Mouse (Mus musculus): ENCODE measurements around the gene Sgta. TPM values are rescaled to one million over a fixed set of nuclear protein-coding genes. Genes with fewer than 3 reads are reported as not detected.
A peak's percentile ranks its signal among the peaks of the same experiment; 100 is the strongest.

The Sgta gene
- polyA plus RNA-seq, 1 experiment from 2014 or later = 285 TPM

- no peaks in the 10 kb centered on the region for H3K9me3 ChIP-seq
- peaks cover 12% of the 10 kb centered on the region for H3K4me1 ChIP-seq
- no peaks in the 10 kb centered on the region for H3K36me3 ChIP-seq (replicated peaks)
- no peaks in the 10 kb centered on the region for H3K27me3 ChIP-seq (ENCODE audit: poor library complexity, severe bottlenecking)
- 93% methylated on average over 7 of the region's 7 CpGs for WGBS
- no peak for DNase-seq (ENCODE audit: extremely low spot score, low spot score)
- no peak overlapping the region for H3K4me3 ChIP-seq
- no peak overlapping the region for H3K27ac ChIP-seq
These were observed 53.8 kb downstream of the Sgta start for GRCm38 (mm10) chr10:81006005-81006677.

- H3K27ac ChIP-seq = no peak overlapping the region
- DNase-seq (ENCODE audit: extremely low spot score, low spot score) = no peak
- no peak overlapping the region for H3K4me3 ChIP-seq
- H3K4me1 ChIP-seq = peaks cover 41% of the 10 kb centered on the region
- peaks cover 19% of the 10 kb centered on the region for H3K27me3 ChIP-seq (ENCODE audit: poor library complexity, severe bottlenecking)
- WGBS = 62% methylated on average over 10 of the region's 10 CpGs
- H3K9me3 ChIP-seq = no peaks in the 10 kb centered on the region
- H3K36me3 ChIP-seq (replicated peaks) = no peaks in the 10 kb centered on the region
These were observed 58.8 kb downstream of the Sgta start for GRCm38 (mm10) chr10:81001161-81001560.

DNA sequence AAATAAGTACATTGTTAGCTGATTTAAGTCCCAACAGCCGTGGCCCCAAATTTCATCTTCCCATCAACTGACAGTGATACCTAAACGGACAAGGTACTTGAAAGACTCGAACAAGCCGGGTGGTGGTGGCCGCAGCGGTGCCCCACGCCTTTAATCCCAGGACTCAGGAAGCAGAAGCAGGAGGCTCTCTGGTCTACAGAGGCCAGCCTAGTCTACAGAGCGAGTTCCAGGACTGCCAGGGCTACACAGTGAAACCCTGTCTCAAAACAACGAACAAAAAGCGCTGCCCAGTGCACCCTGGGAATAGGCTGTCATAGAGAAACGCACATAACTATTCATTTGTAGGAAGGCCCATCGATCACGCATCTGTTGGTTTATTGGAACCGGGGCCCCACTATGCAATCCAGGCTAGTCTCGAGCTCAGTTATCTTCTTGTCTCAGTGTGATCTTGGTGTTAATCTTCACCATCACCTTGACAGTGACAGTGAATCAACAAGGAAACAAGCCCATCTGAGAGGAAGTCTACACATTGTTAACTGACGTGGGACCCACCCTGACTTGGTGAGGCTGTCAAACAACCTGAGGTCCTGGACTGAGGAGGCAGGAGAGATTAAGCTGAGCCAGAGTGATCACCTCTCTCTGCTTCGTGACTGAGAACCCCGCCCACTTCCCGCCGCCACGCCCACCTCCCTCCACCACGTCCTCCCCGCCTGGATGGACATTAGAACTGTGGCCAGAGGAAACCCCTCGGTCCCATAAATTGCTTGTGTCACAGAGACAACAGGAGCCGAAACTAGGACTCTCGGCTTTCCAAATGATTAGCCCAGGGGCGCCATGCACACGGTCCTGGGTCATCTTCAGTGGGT, 59.6 kb downstream of the Sgta start:
- H3K27me3 ChIP-seq (ENCODE audit: poor library complexity, severe bottlenecking) = peaks cover 19% of the 10 kb centered on the region
- H3K9me3 ChIP-seq = no peaks in the 10 kb centered on the region
- H3K4me3 ChIP-seq = peak overlapping the region; percentile 29
- H3K4me1 ChIP-seq = peaks cover 41% of the 10 kb centered on the region
- DNase-seq (ENCODE audit: extremely low spot score, low spot score) = no peak
- WGBS = 53% methylated on average over 28 of the region's 28 CpGs
- no peaks in the 10 kb centered on the region for H3K36me3 ChIP-seq (replicated peaks)
- no peak overlapping the region for H3K27ac ChIP-seq

DNA sequence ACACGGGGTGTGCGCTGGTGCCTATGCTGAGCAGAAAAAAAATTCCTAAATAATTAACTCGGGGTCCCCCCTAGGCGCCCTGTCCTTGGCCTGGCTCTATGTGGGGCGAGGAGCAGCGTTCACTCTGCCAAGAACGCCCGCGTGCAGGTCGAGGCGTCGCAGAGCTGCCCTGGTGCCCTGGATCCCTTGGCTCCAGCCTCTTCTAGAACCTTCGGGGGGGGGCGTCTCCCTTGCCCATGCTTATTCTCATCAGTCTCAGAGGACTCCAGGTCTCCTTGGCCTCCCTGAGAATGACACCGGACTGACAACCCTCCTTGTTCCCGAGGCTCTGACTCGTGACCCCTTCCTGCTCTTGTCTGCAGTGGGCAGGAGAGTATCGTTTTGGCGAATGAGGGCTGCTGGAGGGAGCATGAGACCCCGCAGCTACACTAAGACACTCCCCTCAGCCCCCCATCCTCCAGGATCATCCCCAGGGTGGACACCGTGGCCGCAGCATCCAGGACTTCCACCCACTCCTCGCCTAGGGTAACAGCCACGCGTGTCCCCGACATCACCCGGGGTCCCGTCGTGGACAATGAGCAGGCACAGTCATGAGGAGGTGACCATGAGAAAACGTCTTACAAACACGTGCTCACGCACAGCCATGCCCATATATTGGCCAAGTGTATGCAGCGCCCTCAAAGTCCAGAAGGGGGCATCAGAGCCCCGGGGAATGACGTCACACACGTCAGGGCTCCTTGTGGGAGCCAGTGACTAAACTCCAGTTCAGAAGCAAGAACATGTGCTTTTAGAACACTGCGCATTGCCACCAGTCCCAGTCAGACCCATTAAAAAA, 60.4 kb downstream of the Sgta start:
- no peaks in the 10 kb centered on the region for H3K9me3 ChIP-seq
- H3K4me3 ChIP-seq = peak overlapping the region; percentile 29

DNA sequence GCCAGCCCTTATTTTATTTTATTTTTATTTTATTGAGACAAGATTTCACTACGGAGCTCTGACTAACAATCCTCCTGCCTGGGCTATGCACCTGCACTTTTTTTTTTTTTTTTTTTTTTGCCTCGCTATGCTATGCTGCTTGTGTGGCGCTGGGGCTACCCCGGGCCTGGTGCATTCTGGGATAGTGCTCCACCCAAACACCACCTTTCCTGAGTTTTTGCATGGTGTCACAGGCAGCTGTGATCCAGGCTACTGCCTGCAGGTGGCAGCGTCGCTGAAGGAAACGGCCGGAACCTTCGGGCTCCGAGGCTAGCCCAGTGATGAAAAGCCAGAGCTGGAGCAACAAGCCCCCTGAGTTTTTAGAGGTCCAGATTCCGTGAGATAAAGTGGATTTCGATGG, 61.2 kb downstream of the Sgta start:
- DNase-seq (ENCODE audit: extremely low spot score, low spot score) = peak; percentile 65
- Histone ChIP-seq H3K4me3 (no peak overlapping the region), H3K27ac (no peak overlapping the region), H3K27me3 (ENCODE audit: poor library complexity, severe bottlenecking) (peaks cover 31% of the 10 kb centered on the region), H3K9me3 (no peaks in the 10 kb centered on the region), H3K4me1 (peaks cover 48% of the 10 kb centered on the region), H3K36me3 (replicated peaks) (no peaks in the 10 kb centered on the region)
- 22% methylated on average over 12 of the region's 12 CpGs for WGBS

More for the DNA sequence above, 60.4 kb downstream of the Sgta start:
- Histone ChIP-seq H3K27me3 (ENCODE audit: poor library complexity, severe bottlenecking) (peaks cover 25% of the 10 kb centered on the region), H3K36me3 (replicated peaks) (no peaks in the 10 kb centered on the region), H3K27ac (peak overlapping the region; percentile 72), H3K4me1 (peaks cover 47% of the 10 kb centered on the region)
- peak; percentile 87 for DNase-seq (ENCODE audit: extremely low spot score, low spot score)
- WGBS = 34% methylated on average over 37 of the region's 37 CpGs

DNA sequence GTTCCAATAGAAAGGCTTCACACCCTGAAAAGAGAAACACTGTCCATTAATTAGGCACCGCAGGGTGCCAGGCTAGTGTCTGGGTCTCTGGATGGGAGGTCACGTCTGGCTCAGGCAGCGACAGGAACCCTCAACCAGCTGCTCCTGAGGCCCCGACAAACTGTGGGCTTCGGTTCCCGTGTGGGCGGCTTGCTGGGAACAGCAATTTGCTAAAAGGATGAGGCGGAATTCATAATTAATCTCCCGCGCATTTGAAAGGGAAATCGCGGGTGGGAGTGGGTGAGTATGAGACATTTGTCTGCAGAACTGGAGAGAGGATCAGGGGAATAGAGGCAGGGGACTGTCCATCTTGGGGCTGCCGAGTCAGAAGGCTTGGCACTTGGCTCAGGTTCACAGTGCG, 62.0 kb downstream of the Sgta start:
- Histone ChIP-seq H3K4me1 (peaks cover 53% of the 10 kb centered on the region), H3K27me3 (ENCODE audit: poor library complexity, severe bottlenecking) (peaks cover 39% of the 10 kb centered on the region), H3K27ac (no peak overlapping the region), H3K4me3 (no peak overlapping the region), H3K9me3 (no peaks in the 10 kb centered on the region), H3K36me3 (replicated peaks) (no peaks in the 10 kb centered on the region)
- no peak for DNase-seq (ENCODE audit: extremely low spot score, low spot score)
- 48% methylated on average over 14 of the region's 14 CpGs for WGBS

DNA sequence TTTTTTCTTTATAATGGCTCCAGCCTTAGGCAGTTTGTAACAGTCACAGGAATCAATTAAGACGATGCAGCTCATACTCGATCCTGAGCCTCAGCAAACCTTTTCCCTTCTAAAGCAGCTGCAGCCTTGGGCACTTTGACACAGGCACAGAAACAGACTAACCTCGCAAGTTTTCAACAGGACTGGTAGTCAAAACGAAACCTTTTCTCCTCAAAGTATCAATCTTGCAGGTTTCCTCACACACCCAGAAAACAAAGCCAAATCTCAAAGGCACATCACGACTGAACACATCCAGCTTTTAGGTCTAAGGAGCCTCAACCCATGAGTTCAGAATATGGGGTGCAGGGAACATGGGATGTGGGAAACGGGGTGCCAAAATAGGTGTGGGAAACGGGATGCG, 62.6 kb downstream of the Sgta start:
- Histone ChIP-seq H3K27me3 (ENCODE audit: poor library complexity, severe bottlenecking) (peaks cover 46% of the 10 kb centered on the region), H3K27ac (no peak overlapping the region), H3K4me1 (peaks cover 51% of the 10 kb centered on the region), H3K9me3 (no peaks in the 10 kb centered on the region), H3K4me3 (no peak overlapping the region), H3K36me3 (replicated peaks) (no peaks in the 10 kb centered on the region)
- DNase-seq (ENCODE audit: extremely low spot score, low spot score) = no peak
- WGBS = 86% methylated on average over 8 of the region's 8 CpGs

- no peak for DNase-seq (ENCODE audit: extremely low spot score, low spot score)
- H3K4me1 ChIP-seq = peaks cover 45% of the 10 kb centered on the region
- no peak overlapping the region for H3K27ac ChIP-seq
- 94% methylated on average over 8 of the region's 8 CpGs for WGBS
- peaks cover 53% of the 10 kb centered on the region for H3K27me3 ChIP-seq (ENCODE audit: poor library complexity, severe bottlenecking)
- no peaks in the 10 kb centered on the region for H3K9me3 ChIP-seq
- no peak overlapping the region for H3K4me3 ChIP-seq
- H3K36me3 ChIP-seq (replicated peaks) = no peaks in the 10 kb centered on the region
These were observed 63.5 kb downstream of the Sgta start for GRCm38 (mm10) chr10:80996501-80996900.

DNA sequence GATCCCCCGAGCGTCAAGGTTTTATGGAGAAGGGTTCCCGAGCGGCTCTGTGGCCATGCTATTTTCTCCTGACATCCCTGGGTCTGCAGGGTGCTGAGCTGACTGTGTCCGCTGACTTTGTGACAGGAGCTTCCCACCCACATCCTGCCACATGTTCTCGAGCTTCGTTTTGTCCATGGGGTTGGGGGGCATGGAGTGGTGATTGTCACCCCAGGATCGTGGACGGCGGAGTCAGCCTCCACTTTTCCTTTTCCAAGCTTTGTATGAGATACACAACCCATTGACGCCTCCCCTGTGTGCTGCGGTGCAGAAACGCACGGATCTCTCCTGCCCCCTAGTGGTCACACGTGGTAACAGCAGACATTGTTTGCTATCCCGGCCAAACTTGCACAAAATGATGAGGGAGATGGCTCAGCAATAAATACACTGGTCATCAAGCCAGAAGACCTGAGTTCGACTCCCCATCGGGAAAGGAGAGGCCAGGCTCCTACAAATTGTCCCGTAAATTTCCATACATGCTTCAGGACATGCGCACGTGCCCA, 64.8 kb downstream of the Sgta start:
- Histone ChIP-seq H3K36me3 (replicated peaks) (no peaks in the 10 kb centered on the region), H3K27ac (no peak overlapping the region), H3K9me3 (no peaks in the 10 kb centered on the region), H3K4me1 (peaks cover 31% of the 10 kb centered on the region), H3K4me3 (no peak overlapping the region), H3K27me3 (ENCODE audit: poor library complexity, severe bottlenecking) (peaks cover 58% of the 10 kb centered on the region)
- peak; percentile 75 for DNase-seq (ENCODE audit: extremely low spot score, low spot score)
- 15% methylated on average over 21 of the region's 21 CpGs for WGBS

DNA sequence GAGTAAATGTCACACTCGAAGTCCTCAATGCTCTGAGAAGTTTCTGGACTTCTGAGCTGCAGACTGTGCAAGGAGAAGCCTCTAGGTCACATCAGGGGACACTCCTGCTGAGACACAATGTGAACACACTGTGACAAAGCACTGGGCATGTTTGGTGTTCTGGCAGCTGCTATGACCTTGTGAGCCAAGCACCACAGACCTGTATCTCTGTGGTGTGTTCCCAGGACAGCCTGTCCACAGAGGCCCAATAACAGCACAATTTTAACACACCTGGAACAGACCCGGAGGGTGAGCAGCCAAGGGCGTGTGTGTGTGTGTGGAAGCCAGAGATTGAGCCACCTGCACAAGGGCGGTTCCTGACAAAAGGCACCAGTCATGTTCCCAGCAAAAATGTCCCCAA, 65.4 kb downstream of the Sgta start:
- DNase-seq (ENCODE audit: extremely low spot score, low spot score) = no peak
- Histone ChIP-seq H3K4me1 (peaks cover 26% of the 10 kb centered on the region), H3K27me3 (ENCODE audit: poor library complexity, severe bottlenecking) (peaks cover 57% of the 10 kb centered on the region), H3K4me3 (no peak overlapping the region), H3K9me3 (no peaks in the 10 kb centered on the region), H3K36me3 (replicated peaks) (no peaks in the 10 kb centered on the region), H3K27ac (no peak overlapping the region)
- 64% methylated on average over 4 of the region's 4 CpGs for WGBS

Data from forebrain, embryonic 10.5 days (tissue).